8 mouse cellular contexts compared by ENCODE assay signal in the genomic region with DNA sequence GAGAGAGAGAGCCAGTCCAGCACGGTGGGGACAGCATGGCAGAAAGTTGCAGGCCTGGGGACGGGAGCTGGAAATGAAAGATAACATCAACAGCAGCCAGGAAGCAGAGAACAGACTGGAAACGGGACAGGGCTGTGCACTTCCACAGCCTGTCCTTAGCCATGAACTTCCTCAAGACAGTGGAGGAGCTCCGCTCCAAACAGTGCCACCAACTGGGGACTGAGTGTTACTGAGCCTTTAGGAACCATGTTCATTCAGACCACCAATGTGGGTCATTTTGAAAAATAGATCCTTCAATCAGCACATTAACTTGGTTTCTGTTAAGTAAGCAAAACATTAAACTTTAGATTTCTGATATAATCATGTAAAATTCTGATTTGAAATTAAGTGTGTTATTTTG. TPM values are rescaled to one million over a fixed set of nuclear protein-coding genes. Genes with fewer than 3 reads are reported as not detected.
DNase-seq lines count a peak whose midpoint lies in the region; ATAC-seq and TF ChIP-seq lines count a peak whose summit lies in the region.

No protein-coding gene starts in this region.

- intact Hi-C loops in gastrocnemius, adult 2 months (cut with DNase I), result no loop called here

- peaks cover 11% of the 10 kb centered on the region; the same call in 1 of the 2 replicates for H3K4me1 ChIP-seq in midbrain, embryonic 10.5 days
- H3K4me1 ChIP-seq in midbrain, embryonic 16.5 days (ENCODE audit: control insufficient read depth, insufficient read depth, low read length), result peaks cover 12% of the 10 kb centered on the region
- peaks cover 6% of the 10 kb centered on the region for H3K4me1 ChIP-seq in cortical plate, adult 2 months (ENCODE audit: control insufficient read depth, insufficient read depth, low read length)

- no peak overlapping the region for H3K4me2 ChIP-seq in midbrain, embryonic 16.5 days (ENCODE audit: low read length)

- H3K27ac ChIP-seq in gastrocnemius, adult 2 months, result no peak overlapping the region
- no peak overlapping the region for H3K27ac ChIP-seq in midbrain, embryonic 10.5 days (replicated peaks)
- H3K27ac ChIP-seq in midbrain, embryonic 16.5 days (ENCODE audit: low read length), result no peak overlapping the region
- no peak overlapping the region for H3K27ac ChIP-seq in cortical plate, adult 2 months (ENCODE audit: insufficient read depth, low read length)

- TF ChIP-seq POLR2A in cortical plate, adult 2 months (IDR thresholded peaks at IDR 0.05; ENCODE audit: extremely low read depth, insufficient read depth, low read length), result no peak

- ATAC-seq in midbrain, embryonic 16.5 days, result no peak

- H3K27me3 ChIP-seq in midbrain, embryonic 10.5 days (ENCODE audit: low read depth, poor library complexity, severe bottlenecking), result no peaks in the 10 kb centered on the region
- H3K27me3 ChIP-seq in midbrain, embryonic 16.5 days (ENCODE audit: control insufficient read depth, insufficient read depth, low read depth, low read length), result no peaks in the 10 kb centered on the region

- no peak overlapping the region for H3K9ac ChIP-seq in midbrain, embryonic 16.5 days (ENCODE audit: low read depth, low read length)

- no peak overlapping the region for H3K4me3 ChIP-seq in gastrocnemius, adult 2 months
- H3K4me3 ChIP-seq in midbrain, embryonic 10.5 days, result no peak overlapping the region
- no peak overlapping the region for H3K4me3 ChIP-seq in midbrain, embryonic 16.5 days (ENCODE audit: low read depth, low read length)
- no peak overlapping the region for H3K4me3 ChIP-seq in cortical plate, adult 2 months (ENCODE audit: insufficient read depth, low read length)

- no peaks in the 10 kb centered on the region for H3K9me3 ChIP-seq in midbrain, embryonic 10.5 days (replicated peaks)
- H3K9me3 ChIP-seq in midbrain, embryonic 16.5 days (replicated peaks; ENCODE audit: control insufficient read depth, low read length, poor library complexity, severe bottlenecking), result no peaks in the 10 kb centered on the region

- TF ChIP-seq CTCF in gastrocnemius, adult 2 months (IDR thresholded peaks at IDR 0.05), result peak; percentile 46
- TF ChIP-seq CTCF in cortical plate, adult 2 months (IDR thresholded peaks at IDR 0.05; ENCODE audit: extremely low read depth, insufficient read depth, low read length), result peak; percentile 53

- no peak for DNase-seq in gastrocnemius, adult 2 months
- no peak for DNase-seq in gastrocnemius, postnatal 25 days
- peak; percentile 29 for DNase-seq in midbrain, embryonic 10.5 days (ENCODE audit: low spot score)
- DNase-seq in retina, postnatal 1 day, result peak; percentile 54
- no peak for DNase-seq in gastrocnemius, postnatal 4 days (ENCODE audit: low spot score in 2 of 2)
- no peak for DNase-seq in spleen, adult 12 weeks (ENCODE audit: low spot score)

- H3K36me3 ChIP-seq in midbrain, embryonic 10.5 days, result peaks cover 19% of the 10 kb centered on the region
- peaks cover 24% of the 10 kb centered on the region for H3K36me3 ChIP-seq in midbrain, embryonic 16.5 days (ENCODE audit: control insufficient read depth, insufficient read depth, low read length)

- WGBS in midbrain, embryonic 10.5 days, result 55% methylated on average over 4 of the region's 4 CpGs
- WGBS in midbrain, embryonic 16.5 days, result 44% methylated on average over 4 of the region's 4 CpGs

RNA-seq across cellular contexts. Expression of a gene that starts 4.6 kb away (rescaled TPM):
- 1 to 10 TPM; 1.8 to 2.7 TPM for total RNA-seq in gastrocnemius, adult 2 months (2021)
- total RNA-seq in gastrocnemius, postnatal 25 days (2021), result 1 to 10 TPM; 1.9 to 2.2 TPM
- 6.4 and 7.8 TPM in 2 replicates for polyA plus RNA-seq in midbrain, embryonic 10.5 days (2016; fragmentation: Nextera tagmentation; extraction: Ambion mirVana)
- polyA plus RNA-seq in midbrain, embryonic 16.5 days (2015; fragmentation: Nextera tagmentation; extraction: Ambion mirVana), result 146 and 148 TPM in 2 replicates
- polyA plus RNA-seq in cortical plate, adult 2 months (2012; rRNA removed), result 37.4 and 40.2 TPM in 2 replicates
- 1 to 10 TPM; 1.5 to 2.1 TPM for total RNA-seq in gastrocnemius, postnatal 4 days (2021)

Comparison
In these comparisons a context has a peak if more than half of its experiments do, and no peak if none do; other contexts are left out.
1. DNase-seq: peak in midbrain, embryonic 10.5 days (single experiment) and retina, postnatal 1 day (single experiment); none in gastrocnemius, adult 2 months (single experiment), gastrocnemius, postnatal 25 days (single experiment), gastrocnemius, postnatal 4 days (0 of 2) and spleen, adult 12 weeks (single experiment).